Mouse (Mus musculus) forebrain, postnatal 0 days (tissue): ENCODE measurements around the gene Calm2. TPM values are rescaled to one million over a fixed set of nuclear protein-coding genes. Genes with fewer than 3 reads are reported as not detected.

Experiments
- ATAC-seq: fragments of 200-750 bp; cut with Nextera tagmentation; 2 replicates; pipeline ENCODE4 v1.8.0; 2017; ENCODE audit warnings: mild to moderate bottlenecking, moderate library complexity
- DNase-seq: peaks from one replicate; pipeline ENCODE4 v3.0.0-alpha.2; 2015
- H3K27ac ChIP-seq: fragments of 300-500 bp; sonication (generic); 2 replicates; pipeline ENCODE4 v1.5.1; 2014; ENCODE audit warnings: low read depth, mild to moderate bottlenecking, antibody characterized with exemption, low read length, moderate library complexity, mixed read lengths
- H3K27me3 ChIP-seq: fragments of 300-500 bp; sonication (generic); 2 replicates; pipeline ENCODE4 v1.6.1; 2014; ENCODE audit warnings: mild to moderate bottlenecking, low read length, mixed read lengths; ENCODE audit not compliant: insufficient read depth
- H3K36me3 ChIP-seq: fragments of 300-500 bp; sonication (generic); 2 replicates; pipeline ENCODE4 v1.6.1; 2014; ENCODE audit warnings: mild to moderate bottlenecking, moderate library complexity; ENCODE audit not compliant: insufficient read depth
- H3K4me1 ChIP-seq: fragments of 300-500 bp; sonication (generic); 2 replicates; pipeline ENCODE4 v1.6.1; 2014; ENCODE audit warnings: antibody characterized with exemption; ENCODE audit not compliant: insufficient read depth
- H3K4me2 ChIP-seq: fragments of 300-500 bp; sonication (generic); 2 replicates; pipeline ENCODE4 v1.6.1; 2014; ENCODE audit warnings: low read depth, mild to moderate bottlenecking, moderate library complexity
- H3K4me3 ChIP-seq: fragments of 300-500 bp; sonication (generic); 2 replicates; pipeline ENCODE4 v1.5.1; 2014; ENCODE audit warnings: low read depth, low read length, mixed read lengths
- H3K9ac ChIP-seq: fragments of 300-500 bp; sonication (generic); 2 replicates; pipeline ENCODE4 v1.6.1; 2014; ENCODE audit warnings: mild to moderate bottlenecking
- H3K9me3 ChIP-seq: fragments of 300-500 bp; sonication (generic); 2 replicates; pipeline ENCODE4 v1.6.1; 2016; ENCODE audit warnings: low read length
- CTCF ChIP-seq: sonication (generic); IDR thresholded peaks from 2 replicates; pipeline ENCODE4 v1.5.1; 2016; ENCODE audit warnings: antibody characterized with exemption, control low read depth, low read depth
- WGBS: fragments of 180-500 bp; shearing (Covaris S2); extraction: QIAGEN DNeasy Blood & Tissue Kit; methylation state at CpG from one replicate; pipeline ENCODE4 v1.1.7; 2014; 5-methylcytosine and 5-hydroxymethylcytosine counted together
- polyA plus RNA-seq: library from polyadenylated mRNA; unstranded; fragments of >200 nt; fragmentation: Nextera tagmentation; extraction: Ambion mirVana; gene quantifications from 2 replicates; pipeline ENCODE4 v1.2.1, GENCODE M21; 2015
- total RNA-seq: library from RNA; depleted of rRNA; stranded (reverse); fragments of >200 nt; gene quantifications from 2 replicates; pipeline ENCODE4 v1.2.3, GENCODE M21; 2014

Gene Calm2
- total and polyA plus RNA-seq, 2 experiments from 2014 or later = 1,563 to 3,264 TPM

- H3K27me3 ChIP-seq = no peaks in the 10 kb centered on the region
- H3K36me3 ChIP-seq = no peaks in the 10 kb centered on the region
- H3K9me3 ChIP-seq = no peaks in the 10 kb centered on the region
- H3K4me1 ChIP-seq = peaks cover 20% of the 10 kb centered on the region
- no peak for ATAC-seq
- H3K4me3 ChIP-seq = no peak overlapping the region
- WGBS = 66% methylated on average over 6 of the region's 6 CpGs
- DNase-seq = no peak
- no peak overlapping the region for H3K27ac ChIP-seq
- H3K4me2 ChIP-seq = no peak overlapping the region
- H3K9ac ChIP-seq = no peak overlapping the region
- TF ChIP-seq CTCF = no peak
Observed at GRCm38 (mm10) chr17:87471661-87472060, 24.9 kb upstream of the Calm2 start.

DNA sequence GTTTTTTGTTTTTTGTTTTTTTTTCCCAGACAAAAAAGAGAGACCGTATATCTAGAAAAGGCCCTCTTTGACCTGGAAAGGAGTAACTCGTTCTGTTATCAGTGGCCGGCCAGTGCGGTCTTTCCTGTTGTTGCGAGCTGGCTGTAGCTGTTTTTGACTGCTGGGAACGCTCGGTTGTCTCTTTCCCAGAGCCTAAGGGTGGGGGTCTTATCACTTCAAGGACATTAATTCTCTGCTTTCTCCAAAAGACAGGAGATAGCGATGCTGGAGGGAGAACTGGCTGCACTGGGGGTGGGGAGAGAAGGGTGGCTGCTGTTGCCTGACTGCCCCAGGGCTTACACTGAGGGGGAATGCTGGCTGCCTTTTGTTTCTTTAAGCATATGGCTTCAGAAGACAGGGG is 24.1 kb upstream of the Calm2 start:
- no peak for ATAC-seq
- H3K36me3 ChIP-seq = no peaks in the 10 kb centered on the region
- no peak overlapping the region for H3K27ac ChIP-seq
- H3K4me3 ChIP-seq = no peak overlapping the region
- peaks cover 20% of the 10 kb centered on the region for H3K4me1 ChIP-seq
- H3K9ac ChIP-seq = no peak overlapping the region
- no peak for DNase-seq
- 81% methylated on average over 8 of the region's 8 CpGs for WGBS
- no peak overlapping the region for H3K4me2 ChIP-seq
- TF ChIP-seq CTCF = no peak
- no peaks in the 10 kb centered on the region for H3K9me3 ChIP-seq
- no peaks in the 10 kb centered on the region for H3K27me3 ChIP-seq

- no peak overlapping the region for H3K9ac ChIP-seq
- H3K36me3 ChIP-seq = no peaks in the 10 kb centered on the region
- H3K27me3 ChIP-seq = no peaks in the 10 kb centered on the region
- no peak overlapping the region for H3K4me2 ChIP-seq
- peaks cover 20% of the 10 kb centered on the region for H3K4me1 ChIP-seq
- WGBS = 73% methylated on average over 8 of the region's 8 CpGs
- ATAC-seq = no peak
- no peak for DNase-seq
- H3K4me3 ChIP-seq = no peak overlapping the region
- H3K27ac ChIP-seq = no peak overlapping the region
- H3K9me3 ChIP-seq = no peaks in the 10 kb centered on the region
- TF ChIP-seq CTCF = no peak
Observed at GRCm38 (mm10) chr17:87470282-87470681, 23.5 kb upstream of the Calm2 start.

- peaks cover 17% of the 10 kb centered on the region for H3K4me1 ChIP-seq
- no peaks in the 10 kb centered on the region for H3K9me3 ChIP-seq
- H3K9ac ChIP-seq = no peak overlapping the region
- H3K27me3 ChIP-seq = no peaks in the 10 kb centered on the region
- 85% methylated on average over 8 of the region's 8 CpGs for WGBS
- H3K4me3 ChIP-seq = no peak overlapping the region
- TF ChIP-seq CTCF = no peak
- H3K4me2 ChIP-seq = no peak overlapping the region
- no peaks in the 10 kb centered on the region for H3K36me3 ChIP-seq
- H3K27ac ChIP-seq = no peak overlapping the region
- no peak for ATAC-seq
- DNase-seq = no peak
Observed at GRCm38 (mm10) chr17:87469428-87469827, 22.7 kb upstream of the Calm2 start.

DNA sequence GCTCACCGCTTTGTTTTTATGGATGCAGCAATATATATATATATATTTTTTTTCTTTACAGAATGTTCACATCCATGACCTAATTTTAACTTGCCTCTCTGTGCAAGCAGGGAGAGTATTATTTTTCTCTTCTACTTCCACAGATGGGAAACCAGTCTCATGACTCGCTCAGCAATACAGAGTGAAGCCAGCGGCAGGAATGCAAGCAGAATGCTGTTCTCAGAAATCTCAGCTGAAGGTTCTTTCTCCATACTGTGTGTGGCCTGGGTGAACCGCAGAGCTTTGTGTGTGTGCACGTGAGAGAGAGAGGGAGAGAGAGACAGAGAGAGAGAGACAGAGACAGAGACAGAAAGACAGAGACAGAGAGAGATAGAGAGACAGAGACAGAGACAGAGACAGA is 21.9 kb upstream of the Calm2 start:
- 67% methylated on average over 5 of the region's 5 CpGs for WGBS

GRCm38 (mm10) chr17:87461499-87461896 is 14.8 kb upstream of the Calm2 start:
- Histone ChIP-seq H3K27me3 (no peaks in the 10 kb centered on the region), H3K4me2 (no peak overlapping the region), H3K9me3 (no peaks in the 10 kb centered on the region), H3K9ac (no peak overlapping the region), H3K4me1 (peaks cover 31% of the 10 kb centered on the region), H3K27ac (no peak overlapping the region), H3K4me3 (no peak overlapping the region), H3K36me3 (no peaks in the 10 kb centered on the region)
- WGBS = 34% methylated on average over 3 of the region's 3 CpGs
- ATAC-seq = 0 out of 2 replicates have a peak, but pooled peaks have one; percentile 21
- TF ChIP-seq CTCF = 0 out of 2 replicates have a peak, but pooled peaks have one; percentile 20
- DNase-seq = peak; percentile 8

More for the DNA sequence above, 21.9 kb upstream of the Calm2 start:
- Histone ChIP-seq H3K36me3 (no peaks in the 10 kb centered on the region), H3K27me3 (no peaks in the 10 kb centered on the region), H3K4me3 (no peak overlapping the region), H3K9ac (no peak overlapping the region), H3K4me2 (no peak overlapping the region), H3K4me1 (peaks cover 9% of the 10 kb centered on the region), H3K9me3 (no peaks in the 10 kb centered on the region), H3K27ac (no peak overlapping the region)
- DNase-seq = peak; percentile 12
- no peak for ATAC-seq
- TF ChIP-seq CTCF = no peak

DNA sequence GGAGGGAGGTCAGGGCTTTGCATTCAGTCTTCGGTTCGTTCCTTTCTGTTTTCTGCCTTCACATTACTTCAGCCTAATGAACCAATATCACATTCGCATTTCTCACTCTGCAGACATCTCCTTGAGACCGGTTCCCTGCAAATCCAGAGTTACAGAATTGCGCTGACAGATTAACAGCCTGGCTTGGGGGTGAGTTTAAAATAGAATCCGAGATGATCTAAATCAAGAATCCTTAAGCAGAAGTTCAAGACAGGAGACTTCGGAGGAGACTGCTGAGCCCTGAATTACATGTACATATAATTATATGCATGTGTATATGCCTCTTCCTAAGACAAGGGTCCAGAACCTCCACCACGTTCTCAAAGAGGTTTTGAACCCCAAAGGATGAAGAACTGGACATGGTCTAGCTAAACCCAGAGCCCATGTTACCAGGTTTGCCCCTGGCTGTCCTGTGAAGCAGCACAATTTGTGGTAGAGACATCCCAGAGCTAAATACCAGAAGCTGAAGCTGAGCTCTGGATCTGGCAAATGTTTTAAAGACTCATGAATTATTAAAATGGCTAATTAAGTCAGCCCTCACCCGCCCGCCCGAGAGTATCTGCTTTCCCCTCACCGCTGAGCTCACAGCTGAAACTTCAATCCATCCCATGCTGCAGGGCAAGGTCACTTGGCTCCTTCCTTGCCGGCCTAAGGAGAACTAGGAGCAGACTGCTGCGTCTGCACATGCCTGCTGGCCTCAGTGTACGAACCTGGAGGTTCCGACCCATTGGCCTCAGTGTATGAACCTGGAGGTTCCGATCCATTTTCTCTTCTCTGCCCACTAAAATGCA is 14.1 kb upstream of the Calm2 start:
- Histone ChIP-seq H3K36me3 (no peaks in the 10 kb centered on the region), H3K27ac (peak overlapping the region; percentile 70), H3K4me3 (no peak overlapping the region), H3K4me2 (peak overlapping the region; percentile 36), H3K4me1 (peaks cover 31% of the 10 kb centered on the region), H3K9ac (peak overlapping the region; percentile 28), H3K9me3 (no peaks in the 10 kb centered on the region), H3K27me3 (no peaks in the 10 kb centered on the region)
- TF ChIP-seq CTCF = no peak
- WGBS = 16% methylated on average over 17 of the region's 17 CpGs
- DNase-seq (peak; percentile 60), ATAC-seq (peak; percentile 68)
